Mouse (Mus musculus) stomach, postnatal 0 days (tissue): ENCODE results near the gene Gfi1.

Experiments
- CTCF ChIP-seq: IDR thresholded peaks from 2 replicates; pipeline ENCODE4 v1.5.1; 2016; ENCODE audit warnings: antibody characterized with exemption, low read depth, mild to moderate bottlenecking, moderate library complexity
- EP300 ChIP-seq: optimal IDR thresholded peaks from 2 replicates; pipeline ENCODE3; 2016; ENCODE audit warnings: antibody characterized with exemption

DNA sequence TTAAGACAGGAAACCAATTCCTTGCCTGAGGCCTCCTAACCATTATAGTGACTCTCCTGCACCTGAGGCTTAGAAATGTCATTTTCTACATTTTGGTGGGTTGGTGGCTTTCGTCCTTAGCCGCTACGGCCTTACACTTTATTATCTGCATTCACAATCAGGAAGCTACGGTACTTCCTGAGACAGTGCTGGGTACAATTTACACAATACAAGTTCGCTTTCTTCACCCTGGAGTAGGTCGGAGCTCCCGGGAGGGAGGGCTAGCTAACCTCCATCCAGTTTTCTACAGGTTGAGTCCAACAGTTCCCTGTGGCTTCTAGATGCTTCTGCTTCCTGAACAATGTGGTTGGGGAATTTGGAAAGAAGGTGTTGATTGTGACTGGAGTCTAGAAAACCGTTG, 26.9 kb downstream of the Gfi1 start:
- TF ChIP-seq EP300: no peak
- no peak for TF ChIP-seq CTCF
